Mouse (Mus musculus) gastrocnemius, postnatal 4 days (tissue): ENCODE results near the gene Mcpt2. TPM values are rescaled to one million over a fixed set of nuclear protein-coding genes. Genes with fewer than 3 reads are reported as not detected.
"Not testable (repeated sequence)": the region's sequence is repeated elsewhere in the genome, so short reads cannot be mapped to it uniquely, and the experiment has no call there.

Experiments used
- DNase-seq, 2 experiments: peaks; one replicate each; pipeline ENCODE4 v3.0.0; 2021 to 2022; ENCODE audit warnings: low spot score in 2 of 2, mixed read lengths in 2 of 2
- long read RNA-seq, 2 experiments: library from polyadenylated mRNA; stranded (forward); transcript quantifications; one replicate each; pipeline ENCODE4 v2.0.0; 2021
- microRNA-seq: library from miRNA; unstranded; fragments of <30 nt; microRNA quantifications from one replicate; pipeline ENCODE4 v1.2.0, GENCODE M21; 2021
- total RNA-seq, 2 experiments: library from RNA; stranded (reverse); gene quantifications; 2 replicates each; pipeline ENCODE4 v1.2.3; 2021

Gene Mcpt2
- not detected for total RNA-seq
- long read RNA-seq, experiment 1 = 0 reads
- long read RNA-seq, experiment 2 = 0 reads

DNA sequence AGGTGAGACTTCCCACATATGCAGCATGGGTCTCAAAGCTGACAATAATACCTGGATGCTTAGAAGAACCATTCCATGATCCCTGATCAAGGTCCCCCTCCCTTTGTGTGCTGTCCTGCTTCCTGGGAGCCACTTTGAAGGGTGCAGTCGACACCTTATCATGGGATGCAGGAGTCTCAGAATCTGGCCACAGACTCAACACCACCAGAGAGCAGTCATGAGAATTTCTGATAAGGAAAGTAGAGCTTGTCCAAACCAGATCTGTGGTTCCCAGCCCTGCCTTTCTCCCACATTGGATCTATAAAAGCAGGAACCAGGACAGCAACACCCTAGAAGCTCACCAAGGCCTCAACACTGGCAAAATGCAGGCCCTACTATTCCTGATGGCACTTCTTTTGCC, at the start of gene Mcpt2:
Gene Mcpt2 (plus strand): TSS at position 250 of the 400 bp plus-strand sequence.
- DNase-seq = not testable (repeated sequence)

- no peak for DNase-seq
Measured at GRCm38 (mm10) chr14:56013147-56013546, 28.7 kb upstream of the Mcpt2 start.

GRCm38 (mm10) chr14:56013924-56014323, 27.9 kb upstream of the Mcpt2 start:
- DNase-seq = no peak

- not testable (repeated sequence) for DNase-seq
Measured at GRCm38 (mm10) chr14:56017671-56018070, 24.2 kb upstream of the Mcpt2 start, which contains the start of gene Mcpt1. Gene Mcpt1 (plus strand): TSS chr14:56017971.

DNA sequence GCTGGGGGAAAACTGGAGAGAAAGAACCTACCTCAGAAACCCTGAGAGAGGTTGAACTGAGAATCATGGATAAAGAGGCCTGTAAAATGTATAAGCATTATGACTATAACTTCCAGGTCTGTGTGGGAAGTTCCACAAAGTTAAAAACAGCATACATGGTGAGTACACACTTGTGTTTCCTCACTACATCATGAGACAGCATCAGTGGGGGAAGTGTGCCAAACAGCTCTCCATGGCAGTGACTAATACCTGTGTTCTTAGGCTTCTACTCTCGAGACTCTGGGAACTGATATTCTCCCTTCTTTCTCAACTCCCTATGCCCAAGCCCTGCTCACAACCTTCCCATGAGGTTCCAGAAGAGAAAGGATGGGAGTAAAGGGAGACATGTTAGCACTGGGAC, 22.4 kb upstream of the Mcpt2 start:
- DNase-seq = no peak

GRCm38 (mm10) chr14:56021305-56021704, 20.5 kb upstream of the Mcpt2 start:
- DNase-seq = not testable (repeated sequence)

GRCm38 (mm10) chr14:56030395-56030794, 11.4 kb upstream of the Mcpt2 start, which contains the start of gene Mcpt9:
Gene Mcpt9 (minus strand): TSS chr14:56030495.
- DNase-seq = not testable (repeated sequence)

GRCm38 (mm10) chr14:56034433-56034832, 7.4 kb upstream of the Mcpt2 start:
- no peak for DNase-seq

DNA sequence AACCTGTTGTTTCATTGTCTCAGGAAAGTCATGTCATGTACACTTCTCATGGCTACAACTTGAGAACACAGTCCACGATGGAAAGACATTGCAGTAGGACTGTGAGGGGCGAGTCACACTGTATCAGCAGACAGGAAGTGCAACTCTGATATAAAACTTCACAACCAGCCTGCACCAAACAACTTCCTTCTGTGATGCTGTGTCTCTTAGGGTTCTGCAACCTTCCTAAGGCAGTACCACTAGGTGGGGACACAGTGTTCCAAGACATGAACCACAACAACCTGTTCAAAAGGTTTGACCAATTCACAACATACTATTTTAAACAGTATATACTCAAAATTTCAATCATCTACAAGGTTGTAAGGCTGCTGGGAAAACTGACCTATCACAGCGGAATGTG, 13.6 kb downstream of the Mcpt2 start:
- no peak for DNase-seq

DNA sequence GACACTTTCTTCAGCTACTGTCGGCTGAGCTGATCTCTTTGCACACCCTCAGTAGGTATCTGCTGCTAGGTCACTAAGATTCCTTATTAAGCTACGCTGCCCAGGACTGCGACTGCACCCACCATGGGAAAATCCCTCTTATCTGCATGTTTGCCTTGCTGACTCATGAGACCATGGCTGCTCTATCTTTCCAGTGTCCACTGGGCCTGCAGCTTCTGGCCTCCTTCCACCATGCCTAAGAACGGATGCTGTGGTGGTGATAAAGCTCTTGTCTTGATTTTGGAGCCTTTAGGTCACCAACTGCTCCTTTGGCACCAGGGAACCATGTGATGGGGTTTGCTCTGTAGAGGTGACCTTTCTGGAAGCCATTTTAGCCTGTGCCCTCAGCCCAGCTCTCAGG, 15.9 kb downstream of the Mcpt2 start:
- no peak for DNase-seq

- DNase-seq = not testable (repeated sequence)
Measured at GRCm38 (mm10) chr14:56062213-56062612, 20.4 kb downstream of the Mcpt2 start, which contains the start of gene Mcpt4. Gene Mcpt4 (minus strand): TSS chr14:56062313.

GRCm38 (mm10) chr14:56082016-56082415, 40.2 kb downstream of the Mcpt2 start:
- no peak for DNase-seq

DNA sequence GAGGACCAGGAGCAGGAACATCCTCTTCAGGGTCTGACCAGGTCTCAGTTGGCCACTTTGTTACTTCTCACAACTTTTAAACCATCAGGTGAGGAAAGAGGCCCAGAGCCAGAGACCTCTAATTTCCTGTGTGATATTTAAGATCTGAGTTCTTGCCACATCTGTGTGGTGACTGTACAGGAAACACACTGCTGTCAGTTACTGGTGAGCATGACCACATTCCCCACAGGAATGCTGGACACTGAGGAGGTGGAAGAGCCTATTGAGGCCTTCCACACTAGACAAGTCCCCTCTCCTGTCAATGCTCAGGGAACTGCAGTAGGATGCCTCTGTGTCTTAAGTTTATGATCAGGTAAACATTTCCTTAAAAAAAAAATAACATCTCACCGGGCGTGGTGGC, 43.3 kb downstream of the Mcpt2 start, which contains the start of gene Mcpt8:
Gene Mcpt8 (minus strand): TSS at position 107 of the 400 bp plus-strand sequence.
- DNase-seq = no peak

GRCm38 (mm10) chr14:56086711-56087110, 44.9 kb downstream of the Mcpt2 start:
- no peak for DNase-seq

GRCm38 (mm10) chr14:56093353-56093752, 51.5 kb downstream of the Mcpt2 start:
- DNase-seq = peak in 1 of 2 experiments; percentile 1

Small RNAs within 50 kb of the gene (microRNA-seq; reads per million reads assigned to microRNA genes)
- not detected for gene Mir6949

Other genes with a start within 250 kb of the Mcpt2 start
- gene Nfatc4, start 218.9 kb upstream of the Mcpt2 start, total RNA-seq = 10 to 100 TPM; 23.0 to 26.0 TPM
- 10 to 100 TPM; 27.5 to 33.0 TPM for gene Nynrin, start 188.0 kb upstream of the Mcpt2 start, total RNA-seq
- gene Cbln3, start 157.6 kb upstream of the Mcpt2 start, total RNA-seq = under 1 TPM; 0.47 to 0.52 TPM
- gene Khnyn, start 157.1 kb upstream of the Mcpt2 start, total RNA-seq = 10 to 100 TPM; 15.7 to 16.9 TPM
- gene Sdr39u1, start 141.7 kb upstream of the Mcpt2 start, total RNA-seq = 10 to 100 TPM; 45.7 to 50.1 TPM
- gene Cma1, start 97.4 kb upstream of the Mcpt2 start, total RNA-seq = 10 to 100 TPM; 70.9 to 91.6 TPM
- 1 to 10 TPM; 3.7 to 4.2 TPM for gene Cma2, start 91.1 kb upstream of the Mcpt2 start, total RNA-seq
- not detected for gene Mcpt1, start 24.1 kb upstream of the Mcpt2 start, total RNA-seq
- not detected for gene Mcpt9, start 11.5 kb upstream of the Mcpt2 start, total RNA-seq
- 10 to 100 TPM; 48.3 to 50.8 TPM for gene Mcpt4, start 20.3 kb downstream of the Mcpt2 start, total RNA-seq
- gene Mcpt8, start 43.2 kb downstream of the Mcpt2 start, total RNA-seq = not detected
- under 1 TPM; 0.56 to 0.96 TPM for gene Ctsg, start 60.5 kb downstream of the Mcpt2 start, total RNA-seq
- not detected for gene Gzme, start 78.6 kb downstream of the Mcpt2 start, total RNA-seq
- gene Gzmd, start 90.6 kb downstream of the Mcpt2 start, total RNA-seq = not detected
- not detected for gene Gzmg, start 117.5 kb downstream of the Mcpt2 start, total RNA-seq
- gene Gzmn, start 132.6 kb downstream of the Mcpt2 start, total RNA-seq = under 1 TPM; 0.29 TPM
- not detected for gene Gzmf, start 169.4 kb downstream of the Mcpt2 start, total RNA-seq
- not detected for gene Gzmc, start 192.6 kb downstream of the Mcpt2 start, total RNA-seq
- gene Gzmb, start 220.2 kb downstream of the Mcpt2 start, total RNA-seq = not detected